Mouse (Mus musculus) cerebellum, postnatal 4 days (tissue): ENCODE measurements around the gene Fam193a.

Experiments
- DNase-seq, 2 experiments: peaks; one replicate each; pipeline ENCODE4 v3.0.0; 2022; ENCODE audit warnings: low spot score in 2 of 2, mixed read lengths in 1 of 2

The Fam193a gene

GRCm38 (mm10) chr5:34381700-34382099, 12.0 kb downstream of the Fam193a start:
- DNase-seq: no peak

GRCm38 (mm10) chr5:34385616-34386015, 15.9 kb downstream of the Fam193a start:
- no peak for DNase-seq

GRCm38 (mm10) chr5:34386744-34387143, 17.0 kb downstream of the Fam193a start:
- DNase-seq: no peak

GRCm38 (mm10) chr5:34393251-34393650, 23.5 kb downstream of the Fam193a start:
- no peak for DNase-seq

- no peak for DNase-seq
Measured at GRCm38 (mm10) chr5:34395347-34395746, 25.6 kb downstream of the Fam193a start.

- DNase-seq: no peak
Measured at GRCm38 (mm10) chr5:34395850-34396540, 26.3 kb downstream of the Fam193a start.

GRCm38 (mm10) chr5:34397866-34398265, 28.1 kb downstream of the Fam193a start:
- no peak for DNase-seq

- no peak for DNase-seq
Measured at GRCm38 (mm10) chr5:34398326-34398725, 28.6 kb downstream of the Fam193a start.

GRCm38 (mm10) chr5:34407366-34407918, 37.7 kb downstream of the Fam193a start:
- DNase-seq: no peak

GRCm38 (mm10) chr5:34409002-34409401, 39.3 kb downstream of the Fam193a start:
- no peak for DNase-seq

GRCm38 (mm10) chr5:34410819-34411218, 41.1 kb downstream of the Fam193a start:
- no peak for DNase-seq

- no peak for DNase-seq
Measured at GRCm38 (mm10) chr5:34413921-34414320, 44.2 kb downstream of the Fam193a start.

GRCm38 (mm10) chr5:34417251-34418008, 47.7 kb downstream of the Fam193a start:
- DNase-seq: no peak

GRCm38 (mm10) chr5:34419188-34419587, 49.5 kb downstream of the Fam193a start:
- no peak for DNase-seq

GRCm38 (mm10) chr5:34430776-34431175, 61.0 kb downstream of the Fam193a start:
- no peak for DNase-seq

GRCm38 (mm10) chr5:34433786-34434185, 64.1 kb downstream of the Fam193a start:
- no peak for DNase-seq

- no peak for DNase-seq
Measured at GRCm38 (mm10) chr5:34434241-34434640, 64.5 kb downstream of the Fam193a start.

GRCm38 (mm10) chr5:34438052-34438451, 68.3 kb downstream of the Fam193a start:
- no peak for DNase-seq

GRCm38 (mm10) chr5:34438659-34439058, 68.9 kb downstream of the Fam193a start:
- DNase-seq: no peak

- DNase-seq: no peak
Measured at GRCm38 (mm10) chr5:34439768-34440167, 70.0 kb downstream of the Fam193a start.

- no peak for DNase-seq
Measured at GRCm38 (mm10) chr5:34441797-34442196, 72.1 kb downstream of the Fam193a start.

- no peak for DNase-seq
Measured at GRCm38 (mm10) chr5:34446207-34446606, 76.5 kb downstream of the Fam193a start.

- DNase-seq: no peak
Measured at GRCm38 (mm10) chr5:34458994-34459393, 89.3 kb downstream of the Fam193a start.
